Mouse (Mus musculus): ENCODE measurements around the gene Psg16. TPM values are rescaled to one million over a fixed set of nuclear protein-coding genes. Genes with fewer than 3 reads are reported as not detected.
A peak's percentile ranks its signal among the peaks of the same experiment; 100 is the strongest.
"Not testable (repeated sequence)": the region's sequence is repeated elsewhere in the genome, so short reads cannot be mapped to it uniquely, and the experiment has no call there.

Gene Psg16
- polyA plus RNA-seq, 1 experiment: 0.09 TPM

DNA sequence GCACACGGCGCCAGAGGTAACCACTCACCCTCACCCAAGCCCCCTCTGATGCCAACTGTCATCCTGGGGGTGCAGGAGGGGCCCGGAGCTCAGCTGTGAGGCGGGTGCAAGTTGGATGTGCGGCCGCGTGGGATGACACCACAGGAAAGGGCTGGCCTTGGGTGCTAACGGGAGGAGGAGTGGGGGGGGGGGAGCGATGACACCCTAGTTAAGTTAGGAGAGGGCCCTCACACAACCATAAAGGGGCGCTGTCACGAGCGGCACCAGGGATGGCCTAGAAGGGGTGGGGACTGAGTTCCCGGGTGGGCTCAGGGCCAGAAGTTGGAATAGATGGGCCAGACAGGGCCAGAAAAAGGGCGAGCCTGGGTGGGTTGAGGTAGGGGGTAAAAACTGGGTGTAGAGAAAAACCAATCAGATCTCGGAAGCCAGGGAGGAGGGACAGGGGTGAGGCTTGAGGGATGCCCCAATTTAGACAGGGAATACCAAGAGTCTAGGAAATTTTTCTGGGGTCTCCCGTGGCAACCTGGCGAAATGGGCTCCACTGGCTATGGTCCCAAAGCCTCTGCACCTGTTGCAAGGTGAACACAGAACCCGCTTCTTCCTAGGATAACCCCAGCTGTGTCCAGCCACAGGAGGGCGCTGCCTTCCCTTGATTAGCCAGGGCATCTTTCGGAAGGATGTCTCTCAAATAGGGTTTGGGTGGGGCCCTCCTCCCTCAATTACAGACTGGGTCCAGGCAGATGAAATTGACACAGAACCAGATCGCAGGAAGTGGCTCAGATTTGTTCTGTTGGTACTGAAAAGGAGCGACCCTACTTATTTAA, 12.8 kb upstream of the Psg16 start:
- Histone ChIP-seq H3K4me1 (ENCODE audit: control insufficient read depth, insufficient read depth, low read length) (peaks cover 23% of the 10 kb centered on the region), H3K4me3 (replicated peaks; ENCODE audit: extremely low read depth, low read depth, low read length) (peak overlapping the region; percentile 58)
- WGBS: 37% methylated on average over 22 of the region's 22 CpGs
- peak; percentile 44 for DNase-seq
- TF ChIP-seq CTCF (IDR thresholded peaks at IDR 0.05; ENCODE audit: insufficient read depth, low read length) (peak; percentile 25; the same call in 1 of the 2 replicates), POLR2A (IDR thresholded peaks at IDR 0.05; ENCODE audit: borderline replicate concordance, extremely low read depth, low read depth, low read length) (peak; percentile 65; the same call in 1 of the 2 replicates)

DNA sequence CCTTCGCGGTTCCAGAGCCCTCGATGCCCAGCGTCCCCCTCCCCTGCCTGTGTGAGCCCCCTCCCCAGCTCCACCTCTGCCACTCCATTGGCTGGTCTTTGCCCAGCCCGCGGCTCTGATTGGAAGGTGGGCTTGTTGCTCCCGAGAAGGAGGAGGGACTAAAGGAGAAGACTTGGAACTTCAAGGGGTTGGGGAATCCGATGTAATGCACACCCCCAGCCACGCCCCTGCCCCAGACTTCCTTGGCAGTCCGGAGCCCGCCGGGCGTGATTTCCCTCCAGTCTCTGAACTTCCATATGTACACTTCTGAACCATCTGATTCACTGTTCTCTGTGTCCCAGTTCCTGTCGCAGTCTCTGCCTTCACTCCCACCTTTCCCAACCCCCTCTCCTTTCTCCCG, 11.5 kb upstream of the Psg16 start, which contains the start of gene Hif3a:
Gene Hif3a, minus strand, starts transcription at position 39 of the 400 bp plus-strand sequence.
- peak within 1 kb of the TSS; percentile 38 for H3K4me3 ChIP-seq (replicated peaks; ENCODE audit: extremely low read depth, low read depth, low read length)
- H3K4me1 ChIP-seq (ENCODE audit: control insufficient read depth, insufficient read depth, low read length): peaks cover 20% of the 10 kb centered on the region
- TF ChIP-seq CTCF (IDR thresholded peaks at IDR 0.05; ENCODE audit: insufficient read depth, low read length) (no peak), POLR2A (IDR thresholded peaks at IDR 0.05; ENCODE audit: borderline replicate concordance, extremely low read depth, low read depth, low read length) (no peak)
- peak; percentile 51 for DNase-seq
- 6% methylated on average over 15 of the region's 15 CpGs for WGBS

DNA sequence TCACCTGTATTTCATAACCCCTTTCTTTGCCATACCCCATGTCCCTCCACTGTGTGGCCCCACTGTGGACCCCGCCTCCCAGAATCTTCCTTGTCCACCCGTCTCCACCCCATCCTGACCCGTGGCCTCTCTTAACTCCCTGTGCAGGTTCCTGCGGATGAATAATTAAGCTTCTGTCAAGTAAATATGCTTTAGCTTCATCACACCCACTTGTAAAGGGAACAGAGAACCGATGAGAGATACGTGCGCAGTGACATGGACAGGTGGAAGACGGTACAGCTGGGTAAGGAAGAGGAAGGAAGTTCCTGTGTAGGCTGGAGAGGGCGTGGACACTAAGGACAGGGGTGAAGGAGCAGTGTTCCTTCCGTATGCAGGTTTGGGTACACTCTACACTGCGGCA, 11.0 kb upstream of the Psg16 start:
- Histone ChIP-seq H3K4me3 (replicated peaks; ENCODE audit: extremely low read depth, low read depth, low read length) (peak overlapping the region; percentile 38), H3K4me1 (ENCODE audit: control insufficient read depth, insufficient read depth, low read length) (peaks cover 19% of the 10 kb centered on the region)
- peak; percentile 49 for DNase-seq
- 6% methylated on average over 11 of the region's 11 CpGs for WGBS
- TF ChIP-seq CTCF (IDR thresholded peaks at IDR 0.05; ENCODE audit: insufficient read depth, low read length): no peak
- TF ChIP-seq POLR2A (IDR thresholded peaks at IDR 0.05; ENCODE audit: borderline replicate concordance, extremely low read depth, low read depth, low read length): no peak; the same call in 1 of the 2 replicates

DNA sequence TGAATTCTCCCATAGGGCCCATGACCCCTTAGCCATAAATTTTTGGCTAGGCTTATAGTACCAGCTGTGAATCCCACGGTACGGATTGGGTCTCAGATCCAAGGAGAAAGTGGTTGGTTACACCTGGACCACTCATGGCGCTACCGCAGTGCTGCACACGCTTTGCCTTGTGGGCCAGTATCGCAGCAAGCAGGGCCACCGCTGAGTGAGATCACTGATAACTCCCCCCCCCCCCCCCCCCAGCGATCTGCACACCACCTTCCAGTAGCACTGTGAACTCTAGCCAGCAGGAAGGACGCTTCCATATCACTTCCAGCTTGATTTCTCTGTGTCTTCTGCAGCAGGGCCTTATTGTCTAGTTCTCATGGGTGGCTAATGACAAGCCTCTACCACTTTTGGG, 8.2 kb upstream of the Psg16 start:
- Histone ChIP-seq H3K4me3 (replicated peaks; ENCODE audit: extremely low read depth, low read depth, low read length) (no peak overlapping the region), H3K4me1 (ENCODE audit: control insufficient read depth, insufficient read depth, low read length) (peaks cover 6% of the 10 kb centered on the region)
- DNase-seq: no peak
- TF ChIP-seq POLR2A (IDR thresholded peaks at IDR 0.05; ENCODE audit: borderline replicate concordance, extremely low read depth, low read depth, low read length) (no peak), CTCF (IDR thresholded peaks at IDR 0.05; ENCODE audit: insufficient read depth, low read length) (no peak)
- 79% methylated on average over 9 of the region's 9 CpGs for WGBS

DNA sequence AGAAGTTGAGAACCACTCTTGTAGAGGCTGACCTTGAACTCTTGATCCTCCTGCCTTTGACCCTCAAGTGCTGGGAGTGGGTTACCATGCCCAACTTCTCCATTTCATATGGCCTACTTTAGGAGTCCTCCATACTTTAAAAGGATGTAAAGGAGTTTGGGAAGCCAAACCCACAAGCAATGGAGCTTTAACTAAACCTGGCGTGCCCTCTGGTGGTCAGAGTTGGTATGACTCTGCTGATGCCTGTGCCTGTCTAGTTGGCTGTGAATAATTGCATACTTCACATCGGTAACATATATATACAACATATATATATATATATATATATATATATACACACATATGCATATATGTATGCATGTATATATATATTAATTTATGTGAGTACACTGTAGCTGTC, 7.4 kb upstream of the Psg16 start:
- no peak overlapping the region for H3K4me3 ChIP-seq (replicated peaks; ENCODE audit: extremely low read depth, low read depth, low read length)
- TF ChIP-seq POLR2A (IDR thresholded peaks at IDR 0.05; ENCODE audit: borderline replicate concordance, extremely low read depth, low read depth, low read length) (no peak), CTCF (IDR thresholded peaks at IDR 0.05; ENCODE audit: insufficient read depth, low read length) (peak; percentile 94)
- H3K4me1 ChIP-seq (ENCODE audit: control insufficient read depth, insufficient read depth, low read length): peaks cover 2% of the 10 kb centered on the region; the same call in 1 of the 2 replicates
- 0% methylated on average over 2 of the region's 2 CpGs for WGBS
- peak; percentile 89 for DNase-seq

DNA sequence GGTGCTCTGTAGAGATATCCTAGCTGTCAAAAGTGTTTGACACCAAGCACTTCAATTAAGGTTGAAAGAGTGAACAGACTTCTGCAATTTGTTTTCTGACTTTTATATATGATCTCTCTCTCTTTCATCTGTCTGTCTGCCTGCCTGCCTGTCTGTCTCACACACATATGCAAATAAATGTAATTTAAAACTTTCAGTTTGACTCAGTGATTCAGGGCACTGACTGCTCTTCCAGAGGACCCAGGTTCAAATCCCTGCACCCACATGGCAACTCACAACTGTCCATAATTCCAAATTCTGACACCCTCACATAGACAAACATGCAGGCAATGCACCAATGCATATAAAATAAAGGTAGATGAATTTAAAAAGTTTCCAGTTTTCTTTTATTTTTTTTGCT, 6.8 kb upstream of the Psg16 start:
- peaks cover 2% of the 10 kb centered on the region; the same call in 1 of the 2 replicates for H3K4me1 ChIP-seq (ENCODE audit: control insufficient read depth, insufficient read depth, low read length)
- TF ChIP-seq CTCF (IDR thresholded peaks at IDR 0.05; ENCODE audit: insufficient read depth, low read length) (no peak), POLR2A (IDR thresholded peaks at IDR 0.05; ENCODE audit: borderline replicate concordance, extremely low read depth, low read depth, low read length) (no peak)
- no peak for DNase-seq
- H3K4me3 ChIP-seq (replicated peaks; ENCODE audit: extremely low read depth, low read depth, low read length): no peak overlapping the region

DNA sequence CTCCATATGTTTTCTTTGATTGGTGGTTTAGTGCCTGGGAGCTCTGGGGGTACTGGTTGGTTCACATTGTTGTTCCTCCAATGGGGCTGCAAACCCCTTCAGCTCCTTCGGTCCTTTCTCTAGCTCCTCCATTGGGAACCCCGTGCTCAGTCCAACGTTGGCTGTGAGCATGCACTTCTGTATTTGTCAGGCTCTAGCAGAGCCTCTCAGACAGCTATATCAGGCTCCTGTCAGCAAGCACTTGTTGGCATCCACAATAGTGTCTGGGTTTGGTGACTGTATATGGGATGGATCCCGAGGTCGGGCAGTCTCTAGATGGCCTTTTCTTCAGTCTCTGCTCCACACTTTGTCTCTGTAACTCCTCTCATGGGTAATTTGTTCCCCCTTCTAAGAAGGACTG, 6.2 kb upstream of the Psg16 start:
- H3K4me3 ChIP-seq (replicated peaks; ENCODE audit: extremely low read depth, low read depth, low read length); H3K4me1 ChIP-seq (ENCODE audit: control insufficient read depth, insufficient read depth, low read length); DNase-seq: not testable (repeated sequence)
- WGBS: 56% methylated on average over 5 of the region's 5 CpGs

DNA sequence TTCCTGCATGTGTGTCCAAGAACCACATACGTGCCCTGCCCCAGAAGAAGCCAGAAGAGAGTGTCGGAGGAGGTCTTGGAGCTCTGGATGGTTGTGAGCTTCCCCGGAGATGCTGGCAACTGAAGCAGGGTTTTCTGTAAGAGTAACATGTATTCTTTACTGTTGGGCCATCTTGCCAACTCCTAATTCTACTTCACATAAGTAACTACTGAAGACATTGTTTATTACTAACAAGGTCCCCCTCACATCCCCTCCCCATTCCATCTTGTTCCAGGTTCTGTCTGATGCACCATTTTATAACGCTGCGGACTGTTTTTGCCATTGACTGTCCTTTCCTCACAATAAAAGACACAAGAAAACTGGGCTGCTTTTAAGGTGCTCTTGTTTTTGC, 332 bp upstream of the Psg16 start:
- Histone ChIP-seq H3K4me3 (replicated peaks; ENCODE audit: extremely low read depth, low read depth, low read length) (no peak overlapping the region), H3K4me1 (ENCODE audit: control insufficient read depth, insufficient read depth, low read length) (no peaks in the 10 kb centered on the region)
- WGBS: 51% methylated on average over 5 of the region's 5 CpGs
- DNase-seq: no peak
- TF ChIP-seq CTCF (IDR thresholded peaks at IDR 0.05; ENCODE audit: insufficient read depth, low read length) (no peak), POLR2A (IDR thresholded peaks at IDR 0.05; ENCODE audit: borderline replicate concordance, extremely low read depth, low read depth, low read length) (no peak)

DNA sequence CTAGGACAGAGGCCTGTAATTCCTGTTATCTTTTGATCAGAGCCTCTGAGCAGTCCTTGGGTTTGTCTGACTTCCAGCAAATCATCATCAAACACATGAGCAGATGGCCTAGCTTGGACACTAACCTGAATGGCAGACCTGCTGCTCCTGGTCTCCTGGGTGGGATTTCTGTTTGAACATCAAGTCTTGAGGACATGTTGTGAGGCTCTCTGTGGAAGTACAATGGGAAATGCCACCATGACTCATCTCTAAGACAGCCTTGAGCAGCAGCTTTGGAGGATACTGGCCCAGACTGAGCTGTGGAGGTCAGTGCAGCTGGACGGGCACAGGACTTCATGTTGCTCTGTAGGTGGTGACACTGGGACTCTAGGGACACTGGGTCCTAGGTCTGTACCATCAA, 2.7 kb downstream of the Psg16 start:
- 96% methylated on average over 1 of the region's 1 CpGs for WGBS
- no peak for DNase-seq
- TF ChIP-seq POLR2A (IDR thresholded peaks at IDR 0.05; ENCODE audit: borderline replicate concordance, extremely low read depth, low read depth, low read length): no peak
- no peak for TF ChIP-seq CTCF (IDR thresholded peaks at IDR 0.05; ENCODE audit: insufficient read depth, low read length)
- Histone ChIP-seq H3K4me3 (replicated peaks; ENCODE audit: extremely low read depth, low read depth, low read length) (no peak overlapping the region), H3K4me1 (ENCODE audit: control insufficient read depth, insufficient read depth, low read length) (no peaks in the 10 kb centered on the region)

DNA sequence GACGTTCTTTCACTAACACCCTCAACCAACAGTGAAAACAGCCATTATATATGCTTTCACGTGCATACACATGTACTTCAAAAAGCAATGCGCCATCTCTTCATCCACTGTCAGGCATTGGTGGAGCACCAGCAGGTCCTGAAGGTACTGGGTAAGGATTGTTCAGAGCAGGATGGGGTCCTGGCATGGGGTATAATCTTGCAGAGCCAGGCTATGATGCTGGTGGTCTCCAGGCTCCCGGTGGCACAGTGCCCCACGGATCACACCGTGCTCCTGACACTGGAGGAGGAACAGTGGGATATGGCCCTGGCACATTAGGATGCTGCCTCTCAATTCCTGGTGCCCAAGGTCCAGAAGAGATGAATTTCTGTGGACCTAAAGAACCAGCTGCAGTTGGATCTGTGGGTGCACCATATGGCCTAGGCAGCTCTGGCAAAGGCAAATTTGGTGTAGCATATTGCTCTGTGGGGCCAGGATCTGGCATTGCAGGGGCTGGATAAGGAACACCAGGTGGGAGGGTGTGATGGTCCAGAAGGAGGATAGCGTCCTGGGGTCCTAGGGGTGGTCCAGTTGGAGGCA, 4.3 kb downstream of the Psg16 start:
- Histone ChIP-seq H3K4me1 (ENCODE audit: control insufficient read depth, insufficient read depth, low read length) (no peaks in the 10 kb centered on the region), H3K4me3 (replicated peaks; ENCODE audit: extremely low read depth, low read depth, low read length) (no peak overlapping the region)
- no peak for DNase-seq
- 75% methylated on average over 7 of the region's 7 CpGs for WGBS
- TF ChIP-seq CTCF (IDR thresholded peaks at IDR 0.05; ENCODE audit: insufficient read depth, low read length): no peak
- no peak for TF ChIP-seq POLR2A (IDR thresholded peaks at IDR 0.05; ENCODE audit: borderline replicate concordance, extremely low read depth, low read depth, low read length)
